Mouse (Mus musculus) heart, adult 8-10 months (tissue): ENCODE measurements around the gene Tbc1d16. TPM values are rescaled to one million over a fixed set of nuclear protein-coding genes. Genes with fewer than 3 reads are reported as not detected.
"Not testable (repeated sequence)": the region's sequence is repeated elsewhere in the genome, so short reads cannot be mapped to it uniquely, and the experiment has no call there.

Experiments used
- DNase-seq: peaks from one replicate; pipeline ENCODE4 v3.0.0; 2022; ENCODE audit warnings: low spot score
- microRNA-seq: library from miRNA; unstranded; fragments of <30 nt; microRNA quantifications from one replicate; pipeline ENCODE4 v1.2.0, GENCODE M21; 2022
- total RNA-seq, 4 experiments: library from RNA; stranded (reverse); gene quantifications; 2 replicates each; pipeline ENCODE4 v1.2.4; 2022

The Tbc1d16 gene
- total RNA-seq, 4 experiments from 2014 or later = 60.3 to 72.2 (median 64.4) TPM

DNA sequence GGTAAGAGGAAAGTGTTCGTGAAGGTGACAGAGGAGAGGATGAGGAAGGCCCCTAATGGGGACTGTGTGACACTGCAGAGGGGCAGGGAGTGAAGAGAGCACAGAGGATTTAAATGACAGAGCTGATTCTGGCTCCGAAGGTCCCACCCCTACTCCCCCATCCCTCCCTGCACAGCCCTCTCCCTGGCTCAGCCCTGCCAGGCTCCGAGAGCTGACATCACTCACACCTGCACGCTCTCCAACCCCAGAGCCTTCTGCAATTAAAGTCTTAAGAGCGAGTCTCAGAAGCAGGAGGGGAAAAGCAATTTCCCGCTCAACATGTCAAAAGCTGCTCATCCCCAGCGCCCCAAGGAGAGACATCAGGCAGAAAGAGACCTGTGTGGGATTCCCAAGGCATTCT lies 109.4 kb downstream of the Tbc1d16 start:
- no peak for DNase-seq

DNA sequence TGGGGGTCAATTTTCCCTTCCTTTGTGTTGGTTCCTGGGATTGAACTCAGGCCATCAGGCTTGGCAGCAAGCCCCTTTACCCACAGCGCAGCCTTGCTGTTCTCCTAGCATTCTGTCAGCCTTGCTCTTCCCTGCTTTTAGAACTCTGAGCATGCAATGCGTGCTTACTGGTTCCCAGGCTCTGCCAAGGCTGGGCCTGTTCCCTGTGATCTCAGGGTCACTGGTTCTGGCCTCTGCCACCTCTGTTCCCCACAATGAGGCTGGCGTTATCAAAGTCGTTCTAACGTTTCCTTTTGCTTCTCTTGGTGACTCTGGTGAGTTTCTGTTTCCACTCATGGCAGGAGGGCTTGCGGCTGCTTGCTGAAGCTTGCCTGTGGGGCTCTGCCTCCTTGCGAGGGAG lies 110.4 kb downstream of the Tbc1d16 start:
- no peak for DNase-seq

DNA sequence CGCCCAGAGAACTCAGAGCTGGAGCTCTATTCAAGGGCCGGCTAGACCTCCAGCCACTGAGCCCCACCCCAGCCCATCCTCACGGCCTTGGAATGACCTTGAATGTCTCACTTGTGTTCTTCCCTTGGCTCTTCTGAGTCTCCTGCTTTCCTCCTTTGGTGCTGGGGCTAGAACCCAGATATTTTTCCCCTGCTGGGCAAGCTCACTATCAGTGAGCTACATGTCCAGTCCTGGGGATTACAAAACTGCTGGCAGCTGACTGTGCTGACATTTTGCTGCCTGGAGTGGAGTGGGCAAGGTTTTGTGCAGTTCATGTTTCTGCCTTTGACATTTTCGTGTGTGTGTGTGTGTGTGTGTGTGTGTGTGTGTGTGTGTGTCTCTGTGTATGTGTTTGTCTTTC lies 111.3 kb downstream of the Tbc1d16 start:
- DNase-seq = no peak

DNA sequence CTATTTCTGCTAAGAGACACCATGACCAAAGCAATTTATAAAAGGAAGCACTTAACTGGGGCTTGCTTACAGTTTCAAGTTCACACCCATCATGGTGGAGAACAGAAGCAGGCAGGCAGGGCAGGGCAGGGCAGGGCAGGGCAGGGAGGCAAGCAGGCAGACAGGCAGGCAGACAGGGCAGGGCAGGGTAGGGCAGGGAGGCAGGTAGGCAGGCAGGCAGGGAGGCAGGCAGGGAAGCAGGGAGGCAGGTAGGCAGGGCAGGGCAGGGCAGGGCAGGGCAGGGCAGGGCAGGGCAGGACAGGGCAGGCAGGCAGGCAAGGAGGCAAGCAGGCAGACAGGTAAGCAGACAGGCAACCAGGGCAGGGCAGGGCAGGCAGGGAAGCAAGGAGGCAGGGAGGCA lies 115.6 kb downstream of the Tbc1d16 start:
- no peak for DNase-seq

DNA sequence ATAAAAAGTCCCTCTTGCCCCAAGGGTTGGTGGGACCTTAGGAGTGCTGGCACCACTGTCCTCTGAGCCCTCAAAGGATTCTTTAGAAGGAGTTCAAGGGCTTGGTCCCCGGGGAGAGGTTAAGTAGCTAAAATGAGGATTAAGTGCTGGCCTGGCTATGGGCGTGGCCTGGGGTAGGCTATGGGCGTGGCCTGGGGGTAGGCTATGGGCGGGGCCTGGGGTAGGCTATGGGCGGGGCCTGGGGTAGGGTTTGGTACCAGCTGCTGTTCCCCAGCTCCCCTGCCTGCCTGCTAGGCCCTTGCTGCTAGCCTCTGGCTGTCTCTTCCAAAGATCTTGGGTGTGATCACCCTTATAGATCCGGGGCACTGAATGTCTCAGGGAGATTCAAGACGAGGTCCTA lies 117.0 kb downstream of the Tbc1d16 start:
- no peak for DNase-seq

DNA sequence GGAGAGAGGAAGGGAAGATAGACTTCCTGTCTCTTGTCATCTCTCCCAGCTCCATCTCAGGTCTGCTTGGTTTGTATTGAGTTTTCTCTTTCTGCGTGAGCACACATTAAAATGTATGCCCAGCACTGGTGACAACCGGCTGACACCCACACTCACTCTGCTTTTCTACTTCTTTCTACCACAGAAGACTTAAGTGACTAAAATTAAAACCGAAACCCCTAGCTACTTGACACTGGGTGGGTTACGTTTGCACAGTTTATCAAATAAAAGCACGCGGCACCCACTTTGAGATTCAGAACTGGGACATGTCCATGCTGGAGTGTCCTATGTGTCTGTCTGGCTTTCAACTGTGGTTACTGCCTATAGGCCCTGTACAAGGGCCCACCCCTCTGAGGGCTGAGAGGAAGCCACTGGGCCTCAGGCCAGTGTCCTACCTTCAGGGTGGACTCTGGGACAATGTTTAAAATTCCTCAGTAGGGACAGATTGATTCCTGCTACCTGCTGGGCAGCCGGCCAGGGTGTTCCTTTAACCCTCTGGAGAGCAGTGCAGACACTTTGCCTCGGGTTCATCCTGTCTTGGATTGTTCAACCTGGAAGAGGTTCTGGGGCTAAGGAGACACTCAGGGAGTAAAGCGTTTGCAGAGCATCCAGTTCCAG lies 118.8 kb downstream of the Tbc1d16 start:
- no peak for DNase-seq

DNA sequence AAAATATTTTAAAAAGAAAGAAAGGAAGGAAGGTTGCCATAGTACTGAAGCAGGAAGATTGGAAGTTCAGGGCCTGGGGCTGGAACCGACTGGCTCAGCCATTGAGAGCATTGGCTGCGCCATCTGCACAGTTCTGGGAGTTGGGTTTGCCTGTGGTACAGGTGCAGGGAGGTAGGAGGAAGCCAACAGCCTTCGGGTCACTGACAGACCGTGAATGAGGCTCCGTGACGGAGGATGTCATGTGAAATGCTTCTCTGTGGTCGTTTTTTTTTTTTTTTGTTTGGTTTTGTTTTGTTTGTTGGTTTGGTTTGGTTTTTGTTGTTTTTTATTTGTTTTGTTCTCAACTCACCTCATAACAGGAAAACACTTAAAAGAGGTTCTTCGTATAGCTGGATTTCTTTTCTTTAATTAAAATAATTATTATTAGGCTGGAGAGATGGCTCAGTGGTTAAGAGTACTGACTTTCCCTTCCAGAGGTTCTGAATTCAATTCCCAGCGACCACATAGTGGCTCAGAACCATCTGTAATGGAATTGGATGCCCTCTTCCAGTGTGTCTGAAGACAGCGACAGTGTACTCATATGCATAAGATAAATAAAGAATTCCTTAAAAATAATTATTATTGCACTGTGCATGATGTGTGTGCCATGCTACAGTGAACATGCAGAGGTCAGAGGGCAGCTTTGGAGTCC lies 119.6 kb downstream of the Tbc1d16 start:
- no peak for DNase-seq

DNA sequence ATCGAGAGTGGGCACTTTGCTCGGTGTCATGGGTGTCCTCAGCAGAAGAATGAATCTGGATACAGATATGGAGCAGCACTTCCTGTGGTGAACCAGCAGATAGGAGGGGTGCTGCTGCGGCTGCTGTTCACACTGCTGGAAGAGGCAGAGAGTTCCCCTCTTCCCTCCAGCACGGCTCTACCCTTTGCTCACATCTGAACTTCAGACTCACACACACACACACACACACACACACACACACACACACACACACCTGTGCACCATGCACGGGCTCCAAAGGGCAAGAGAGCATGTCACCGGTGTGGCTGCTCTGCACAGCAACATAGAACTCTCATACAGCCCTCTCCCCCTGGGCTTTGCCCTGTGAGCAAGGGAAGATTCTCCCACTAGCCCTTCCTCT lies 122.0 kb downstream of the Tbc1d16 start:
- no peak for DNase-seq

DNA sequence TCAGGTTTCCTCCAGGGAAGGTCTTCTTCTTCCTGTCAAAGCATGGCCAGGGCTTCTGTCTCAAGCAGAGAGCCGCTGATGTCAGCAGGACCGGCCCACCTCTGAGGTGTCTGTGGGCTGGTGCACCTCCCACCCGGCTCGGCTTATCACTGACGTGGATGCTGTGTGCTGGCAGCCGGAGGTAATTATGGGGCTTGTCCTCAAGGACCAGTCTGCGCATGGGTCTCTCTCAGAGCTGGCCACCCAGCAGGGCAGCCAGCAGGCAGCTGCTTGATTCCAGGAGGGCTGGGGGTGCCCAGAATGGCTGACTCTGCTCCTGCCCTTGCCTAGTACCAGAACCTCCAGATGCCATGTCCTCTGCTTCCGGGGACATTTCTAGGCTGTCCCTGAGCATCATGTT lies 122.6 kb downstream of the Tbc1d16 start:
- no peak for DNase-seq

DNA sequence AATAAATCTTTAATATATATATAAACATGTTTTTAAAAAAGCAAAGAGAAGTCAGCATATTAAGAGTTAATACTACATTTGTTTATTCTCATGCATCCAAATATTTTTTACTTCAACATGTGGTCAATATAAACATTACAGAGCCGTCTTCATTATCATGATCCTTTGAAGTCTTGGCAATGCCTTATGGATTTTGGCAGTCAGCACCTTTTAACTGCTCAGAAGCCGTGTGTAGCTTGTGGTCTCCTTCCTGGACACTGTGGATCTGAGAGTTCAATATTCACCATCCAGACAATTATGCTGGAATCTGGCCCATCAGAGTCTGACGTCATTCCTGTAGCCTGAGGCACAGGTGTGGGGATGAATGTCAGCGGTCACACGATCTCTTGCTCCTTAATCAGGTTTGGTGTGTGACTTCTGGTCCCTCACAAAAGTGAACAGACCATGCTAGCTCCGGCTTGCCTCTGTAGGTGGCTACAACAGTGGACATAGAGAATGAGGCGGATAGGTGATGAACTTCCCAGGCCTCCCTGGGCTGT lies 123.2 kb downstream of the Tbc1d16 start:
- no peak for DNase-seq

DNA sequence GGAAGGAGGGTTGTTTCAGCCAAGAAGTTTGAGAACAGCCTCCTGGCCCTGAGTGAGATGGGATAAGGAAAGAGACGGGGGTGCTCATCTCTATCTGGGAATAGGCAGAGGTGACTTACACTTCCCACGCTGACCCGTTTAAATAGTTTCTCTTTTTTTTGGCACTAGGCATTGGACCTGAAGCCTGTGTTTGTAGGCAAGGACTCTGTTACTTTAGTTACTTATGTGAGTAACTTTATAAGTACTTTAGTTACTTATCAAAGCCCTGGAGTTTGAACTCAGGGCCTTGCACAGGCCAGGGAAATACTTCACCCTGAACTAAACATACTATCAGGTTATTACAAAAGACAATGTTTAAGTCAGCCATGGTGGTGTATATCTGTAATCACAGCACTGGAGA lies 124.3 kb downstream of the Tbc1d16 start:
- no peak for DNase-seq

DNA sequence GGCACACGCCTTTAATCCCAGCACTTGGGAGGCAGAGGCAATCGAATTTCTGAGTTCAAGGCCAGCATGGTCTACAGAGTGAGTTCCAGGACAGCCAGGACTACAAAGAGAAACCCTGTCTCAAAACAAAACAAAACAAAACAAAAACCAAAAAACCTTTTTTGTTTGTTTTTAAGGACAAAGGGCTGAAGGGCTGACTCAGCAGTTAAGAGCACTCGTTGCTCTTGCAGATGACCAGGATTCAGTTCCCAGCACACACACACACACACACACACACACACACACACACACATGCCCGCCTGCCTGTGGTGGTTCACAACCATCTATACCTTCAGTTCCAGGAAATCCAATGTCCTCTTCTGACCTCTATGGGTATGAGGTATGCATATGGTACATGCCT lies 127.9 kb downstream of the Tbc1d16 start:
- not testable (repeated sequence) for DNase-seq

DNA sequence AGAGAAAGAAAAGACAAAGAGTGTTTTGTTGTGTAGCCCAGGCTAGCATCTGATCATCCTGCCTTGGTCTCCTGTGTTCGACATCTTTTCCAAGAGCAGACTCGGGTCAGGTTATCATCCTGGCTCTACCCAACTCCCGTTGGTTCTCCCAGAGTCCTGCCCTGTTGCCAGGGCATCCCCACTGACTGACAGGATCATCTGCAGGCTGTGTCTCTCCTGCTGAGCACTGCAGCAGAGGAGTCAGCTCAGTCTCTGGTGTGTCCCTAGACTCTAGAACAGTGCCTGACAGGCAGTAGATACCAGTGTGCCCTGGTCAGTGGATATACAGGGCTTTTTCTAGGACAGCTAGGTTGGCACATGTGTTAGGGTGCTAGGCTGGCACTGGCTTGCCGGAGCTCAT lies 130.1 kb downstream of the Tbc1d16 start:
- DNase-seq = no peak

DNA sequence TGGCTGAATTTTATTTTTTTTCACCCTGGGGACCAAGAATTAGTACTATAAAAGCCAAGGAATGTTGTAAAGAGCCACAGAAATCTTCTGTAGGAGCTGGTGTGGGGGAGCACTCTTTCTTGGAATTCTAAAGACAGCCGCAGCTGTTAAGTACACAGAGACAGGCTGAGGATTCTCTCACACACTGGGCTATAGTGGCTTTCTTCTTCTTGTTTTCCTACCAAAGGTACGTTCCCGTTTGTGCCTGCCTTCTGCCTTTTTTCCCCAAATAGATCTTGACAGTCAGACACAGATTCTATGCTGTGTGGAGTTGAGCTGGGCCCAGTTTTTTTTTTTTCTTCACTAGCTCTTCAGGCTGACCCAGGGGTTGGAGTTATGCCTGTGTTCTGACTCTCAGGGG lies 132.9 kb downstream of the Tbc1d16 start:
- no peak for DNase-seq

DNA sequence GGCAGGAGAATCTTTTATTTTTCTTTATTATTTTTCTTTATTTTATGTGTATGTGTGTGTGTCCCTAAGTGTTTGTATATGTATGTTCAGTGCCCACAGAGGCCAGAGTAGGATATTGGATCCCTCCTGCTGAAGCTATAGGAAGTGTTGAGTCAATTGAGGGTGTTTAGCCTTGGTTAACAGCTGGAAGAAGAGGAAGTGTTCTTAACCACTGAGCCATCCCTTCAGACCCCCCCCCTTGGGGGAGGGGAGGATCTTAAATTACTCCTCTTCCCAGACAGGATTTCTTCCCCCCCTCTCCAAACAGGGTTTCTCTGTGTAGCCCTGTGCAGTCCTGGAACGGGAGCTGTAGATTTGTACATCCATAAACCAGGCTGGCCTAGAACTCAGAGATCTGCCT lies 135.0 kb downstream of the Tbc1d16 start:
- DNase-seq = no peak

Small RNAs within 50 kb of the gene (microRNA-seq; reads per million reads assigned to microRNA genes)
- gene Mir6934 = 4.2 reads per million, percentile 9 among the genes with 10 or more reads in this experiment

Other genes with a start within 250 kb of the Tbc1d16 start
- not detected for gene Enpp7, start 240.3 kb downstream of the Tbc1d16 start, total RNA-seq
- 1 to 10 TPM; 2.0 to 3.9 (median 2.9) TPM for gene Cbx2, start 205.5 kb downstream of the Tbc1d16 start, total RNA-seq
- 1 to 10 TPM; 3.6 to 4.9 (median 4.6) TPM for gene Cbx8, start 187.5 kb downstream of the Tbc1d16 start, total RNA-seq
- 10 to 100 TPM in 1 of 4 experiments, 1 to 10 TPM in 3; 5.2 to 12.8 (median 8.4) TPM for gene Cbx4, start 142.3 kb downstream of the Tbc1d16 start, total RNA-seq
- under 1 TPM in 1 of 4 experiments, not detected in 3; 0.20 TPM for gene Ccdc40, start 73 bp upstream of the Tbc1d16 start, total RNA-seq
- gene Gaa, start 39.4 kb upstream of the Tbc1d16 start, total RNA-seq = 100 to 1,000 TPM; 108 to 126 (median 114) TPM
- gene Eif4a3, start 71.6 kb upstream of the Tbc1d16 start, total RNA-seq = 10 to 100 TPM; 57.7 to 77.2 (median 66.8) TPM
- under 1 TPM in 2 of 4 experiments, not detected in 2; 0.13 to 0.14 TPM for gene Card14, start 79.3 kb upstream of the Tbc1d16 start, total RNA-seq
- 1 to 10 TPM; 4.6 to 5.6 (median 5.3) TPM for gene Sgsh, start 127.0 kb upstream of the Tbc1d16 start, total RNA-seq
- 1 to 10 TPM; 2.3 to 4.6 (median 3.1) TPM for gene Slc26a11, start 127.1 kb upstream of the Tbc1d16 start, total RNA-seq
- 10 to 100 TPM; 11.1 to 16.0 (median 13.2) TPM for gene Rnf213, start 164.6 kb upstream of the Tbc1d16 start, total RNA-seq